Comparison of ENCODE assay signal across 17 mouse cellular contexts in the genomic region with DNA sequence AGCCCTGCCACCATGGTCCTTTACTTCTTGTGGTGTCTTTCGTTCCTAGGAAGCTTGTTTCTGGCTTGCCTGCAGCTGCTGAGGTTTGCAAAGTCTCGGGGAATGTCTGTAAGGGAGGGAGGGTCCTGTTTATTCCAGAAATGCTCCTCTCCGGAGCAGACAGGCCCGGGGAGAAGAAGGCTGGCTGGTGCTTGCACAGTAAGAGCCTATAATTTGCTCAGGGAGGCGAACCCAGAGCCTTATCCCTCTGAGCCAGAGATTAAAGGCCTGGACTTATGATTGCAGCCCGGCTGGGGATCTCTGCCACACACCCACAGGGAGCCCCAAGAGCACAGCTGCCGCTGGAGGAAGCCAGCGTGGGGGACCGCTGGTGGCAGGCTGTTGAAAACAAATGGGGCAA. TPM values are rescaled to one million over a fixed set of nuclear protein-coding genes. Genes with fewer than 3 reads are reported as not detected.
DNase-seq lines count a peak whose midpoint lies in the region; ATAC-seq lines count a peak whose summit lies in the region.
"Had no signal": no experiment of that assay in that cellular context is flagged by ENCODE, and none has a peak within 500 bp of the region (broad histone marks: within the 10 kb centered on the region; RNA-seq: fewer than 3 reads in every experiment).

No protein-coding gene starts in this region.

- no peak overlapping the region for H3K4me3 ChIP-seq in hindbrain, embryonic 10.5 days
- no peak overlapping the region for H3K4me3 ChIP-seq in hindbrain, embryonic 12.5 days
- no peak overlapping the region for H3K4me3 ChIP-seq in neural tube, embryonic 12.5 days
- no peak overlapping the region for H3K4me3 ChIP-seq in neural tube, embryonic 15.5 days (replicated peaks)
- H3K4me3 ChIP-seq: intestine, embryonic 15.5 days; midbrain, embryonic 15.5 days had no signal

- DNase-seq in hindbrain, embryonic 10.5 days (ENCODE audit: low spot score), result no peak
- DNase-seq in neural tube, embryonic 10.5 days (ENCODE audit: extremely low spot score, low spot score), result no peak
- DNase-seq in gastrocnemius, adult 18-20 months (ENCODE audit: low spot score), result no peak
- no peak for DNase-seq in cerebellum, adult 9-10 months
- DNase-seq: cerebellum, adult 11-12 months; kidney, postnatal 10 days; lung, adult 18-20 months had no signal

- no peak overlapping the region for H3K9ac ChIP-seq in hindbrain, embryonic 12.5 days
- H3K9ac ChIP-seq in neural tube, embryonic 12.5 days, result no peak overlapping the region
- H3K9ac ChIP-seq in neural tube, embryonic 15.5 days (replicated peaks), result no peak overlapping the region
- H3K9ac ChIP-seq: intestine, embryonic 15.5 days; midbrain, embryonic 15.5 days had no signal

- ATAC-seq in hindbrain, embryonic 12.5 days (ENCODE audit: low FRiP score), result no peak
- no peak for ATAC-seq in neural tube, embryonic 12.5 days (ENCODE audit: low FRiP score, low read depth)
- ATAC-seq in neural tube, embryonic 15.5 days (ENCODE audit: low FRiP score), result no peak
- ATAC-seq: forebrain, embryonic 14.5 days; intestine, embryonic 15.5 days; midbrain, embryonic 15.5 days had no signal

- H3K27me3 ChIP-seq in hindbrain, embryonic 10.5 days (ENCODE audit: insufficient read depth, poor library complexity, severe bottlenecking), result peaks cover 4% of the 10 kb centered on the region; the same call in 1 of the 2 replicates
- H3K27me3 ChIP-seq in hindbrain, embryonic 12.5 days, result no peaks in the 10 kb centered on the region
- no peaks in the 10 kb centered on the region for H3K27me3 ChIP-seq in neural tube, embryonic 12.5 days (replicated peaks)
- H3K27me3 ChIP-seq in neural tube, embryonic 15.5 days (replicated peaks), result no peaks in the 10 kb centered on the region
- H3K27me3 ChIP-seq: intestine, embryonic 15.5 days; midbrain, embryonic 15.5 days had no signal

- H3K4me2 ChIP-seq in hindbrain, embryonic 12.5 days (replicated peaks), result no peak overlapping the region
- 0 out of 2 replicates have a peak overlapping the region, but pooled peaks have one; percentile 5 for H3K4me2 ChIP-seq in neural tube, embryonic 12.5 days (replicated peaks)
- H3K4me2 ChIP-seq in neural tube, embryonic 15.5 days, result 0 out of 2 replicates have a peak overlapping the region, but pooled peaks have one; percentile 11
- H3K4me2 ChIP-seq: intestine, embryonic 15.5 days; midbrain, embryonic 15.5 days had no signal

- H3K4me1 ChIP-seq in hindbrain, embryonic 10.5 days (replicated peaks), result peaks cover 8% of the 10 kb centered on the region
- peaks cover 10% of the 10 kb centered on the region for H3K4me1 ChIP-seq in hindbrain, embryonic 12.5 days
- no peaks in the 10 kb centered on the region; the same call in none of the 2 replicates for H3K4me1 ChIP-seq in neural tube, embryonic 12.5 days
- H3K4me1 ChIP-seq in neural tube, embryonic 15.5 days, result peaks cover 12% of the 10 kb centered on the region

- H3K9me3 ChIP-seq in hindbrain, embryonic 10.5 days, result no peaks in the 10 kb centered on the region
- no peaks in the 10 kb centered on the region for H3K9me3 ChIP-seq in hindbrain, embryonic 12.5 days (replicated peaks)
- H3K9me3 ChIP-seq in neural tube, embryonic 12.5 days, result no peaks in the 10 kb centered on the region
- H3K9me3 ChIP-seq in neural tube, embryonic 15.5 days (replicated peaks), result no peaks in the 10 kb centered on the region
- H3K9me3 ChIP-seq: intestine, embryonic 15.5 days; midbrain, embryonic 15.5 days had no signal

- 0 out of 2 replicates have a peak overlapping the region, but pooled peaks have one; percentile 0 for H3K27ac ChIP-seq in hindbrain, embryonic 10.5 days
- H3K27ac ChIP-seq in hindbrain, embryonic 12.5 days, result no peak overlapping the region
- no peak overlapping the region for H3K27ac ChIP-seq in neural tube, embryonic 12.5 days
- peak overlapping the region; percentile 58 for H3K27ac ChIP-seq in neural tube, embryonic 15.5 days (replicated peaks)
- H3K27ac ChIP-seq: intestine, embryonic 15.5 days; macrophage; midbrain, embryonic 15.5 days had no signal

- 51% methylated on average over 9 of the region's 9 CpGs for WGBS in hindbrain, embryonic 10.5 days
- WGBS in hindbrain, embryonic 12.5 days, result 43% methylated on average over 9 of the region's 9 CpGs
- WGBS in neural tube, embryonic 12.5 days, result 52% methylated on average over 9 of the region's 9 CpGs
- WGBS in neural tube, embryonic 15.5 days, result 35% methylated on average over 9 of the region's 9 CpGs

- H3K36me3 ChIP-seq in hindbrain, embryonic 10.5 days, result no peaks in the 10 kb centered on the region
- H3K36me3 ChIP-seq in hindbrain, embryonic 12.5 days, result no peaks in the 10 kb centered on the region
- H3K36me3 ChIP-seq in neural tube, embryonic 12.5 days, result no peaks in the 10 kb centered on the region
- no peaks in the 10 kb centered on the region for H3K36me3 ChIP-seq in neural tube, embryonic 15.5 days
- H3K36me3 ChIP-seq: intestine, embryonic 15.5 days; midbrain, embryonic 15.5 days had no signal

RNA-seq across cellular contexts. Expression of a gene that starts 29.8 kb away (rescaled TPM):
- 5.5 and 8.8 TPM in 2 replicates for polyA plus RNA-seq in hindbrain, embryonic 10.5 days (2016; fragmentation: Nextera tagmentation; extraction: Ambion mirVana)
- polyA plus RNA-seq in hindbrain, embryonic 12.5 days (2016; fragmentation: Nextera tagmentation; extraction: Ambion mirVana), result 14.0 and 14.8 TPM in 2 replicates
- 42.1 and 44.0 TPM in 2 replicates for polyA plus RNA-seq in neural tube, embryonic 12.5 days (2016; fragmentation: Nextera tagmentation; extraction: Ambion mirVana)
- polyA plus RNA-seq in neural tube, embryonic 15.5 days (2015; fragmentation: Nextera tagmentation; extraction: Ambion mirVana), result 60.5 and 71.4 TPM in 2 replicates
- under 1 TPM in 1 of 2 experiments, not detected in 1; 0.45 TPM for total RNA-seq in gastrocnemius, adult 18-20 months (2021)
- total RNA-seq: common myeloid progenitor, adult 5-6 weeks had no signal
- polyA plus RNA-seq: C2C12; macrophage; spleen, adult 2 months had no signal

RNA-seq across cellular contexts. Expression of a gene that starts 57.2 kb away (rescaled TPM):
- 15.4 and 25.0 TPM in 2 replicates for polyA plus RNA-seq in hindbrain, embryonic 10.5 days (2016; fragmentation: Nextera tagmentation; extraction: Ambion mirVana)
- polyA plus RNA-seq in hindbrain, embryonic 12.5 days (2016; fragmentation: Nextera tagmentation; extraction: Ambion mirVana), result 19.9 and 23.3 TPM in 2 replicates
- polyA plus RNA-seq in neural tube, embryonic 12.5 days (2016; fragmentation: Nextera tagmentation; extraction: Ambion mirVana), result 19.0 and 22.5 TPM in 2 replicates
- 13.3 and 17.6 TPM in 2 replicates for polyA plus RNA-seq in neural tube, embryonic 15.5 days (2015; fragmentation: Nextera tagmentation; extraction: Ambion mirVana)
- total RNA-seq in gastrocnemius, adult 18-20 months (2021), result 10 to 100 TPM; 12.1 to 12.3 TPM

Comparison
In these comparisons a context has a peak if more than half of its experiments do, and no peak if none do; other contexts are left out.
1. H3K27ac ChIP-seq: peak in hindbrain, embryonic 10.5 days (single experiment) and neural tube, embryonic 15.5 days (single experiment); none in hindbrain, embryonic 12.5 days (single experiment) and neural tube, embryonic 12.5 days (single experiment).